Mouse (Mus musculus) embryonic facial prominence, embryonic 15.5 days (tissue): ENCODE measurements around the gene Ccnyl1. TPM values are rescaled to one million over a fixed set of nuclear protein-coding genes. Genes with fewer than 3 reads are reported as not detected.

Source experiments
- ATAC-seq: fragments of 200-750 bp; cut with Nextera tagmentation; 2 replicates; pipeline ENCODE4 v1.8.0; 2017; ENCODE audit warnings: low read depth, moderate TSS enrichment; ENCODE audit not compliant: insufficient number of reproducible peaks, low FRiP score, low TSS enrichment
- H3K27ac ChIP-seq: fragments of 300-500 bp; sonication (generic); replicated peaks from 2 replicates; pipeline ENCODE4 v1.5.1; 2015; ENCODE audit warnings: mild to moderate bottlenecking, inconsistent platforms
- H3K27me3 ChIP-seq: fragments of 300-500 bp; sonication (generic); 2 replicates; pipeline ENCODE4 v1.6.1; 2015; ENCODE audit warnings: inconsistent platforms
- H3K36me3 ChIP-seq: fragments of 300-500 bp; sonication (generic); 2 replicates; pipeline ENCODE4 v1.6.1; 2015; ENCODE audit warnings: mild to moderate bottlenecking, inconsistent platforms
- H3K4me1 ChIP-seq: fragments of 300-500 bp; sonication (generic); 2 replicates; pipeline ENCODE4 v1.6.1; 2015; ENCODE audit warnings: inconsistent platforms
- H3K4me2 ChIP-seq: fragments of 300-500 bp; sonication (generic); replicated peaks from 2 replicates; pipeline ENCODE4 v1.6.1; 2015; ENCODE audit warnings: mild to moderate bottlenecking, inconsistent platforms
- H3K4me3 ChIP-seq: fragments of 300-500 bp; sonication (generic); replicated peaks from 2 replicates; pipeline ENCODE4 v1.5.1; 2015; ENCODE audit warnings: mild to moderate bottlenecking, inconsistent platforms
- H3K9ac ChIP-seq: fragments of 300-500 bp; sonication (generic); 2 replicates; pipeline ENCODE4 v1.6.1; 2015; ENCODE audit warnings: inconsistent platforms
- H3K9me3 ChIP-seq: fragments of 300-500 bp; sonication (generic); replicated peaks from 2 replicates; pipeline ENCODE4 v1.6.1; 2016; ENCODE audit warnings: inconsistent platforms
- WGBS: fragments of 180-500 bp; shearing (Covaris S2); methylation state at CpG from one replicate; pipeline ENCODE4 v1.1.7; 2015; 5-methylcytosine and 5-hydroxymethylcytosine counted together
- polyA plus RNA-seq: library from polyadenylated mRNA; unstranded; fragments of >200 nt; fragmentation: Nextera tagmentation; extraction: Ambion mirVana; gene quantifications from 2 replicates; pipeline ENCODE4 v1.2.1, GENCODE M21; 2015

Gene Ccnyl1
- polyA plus RNA-seq, 1 experiment from 2014 or later, result 4.7 TPM

DNA sequence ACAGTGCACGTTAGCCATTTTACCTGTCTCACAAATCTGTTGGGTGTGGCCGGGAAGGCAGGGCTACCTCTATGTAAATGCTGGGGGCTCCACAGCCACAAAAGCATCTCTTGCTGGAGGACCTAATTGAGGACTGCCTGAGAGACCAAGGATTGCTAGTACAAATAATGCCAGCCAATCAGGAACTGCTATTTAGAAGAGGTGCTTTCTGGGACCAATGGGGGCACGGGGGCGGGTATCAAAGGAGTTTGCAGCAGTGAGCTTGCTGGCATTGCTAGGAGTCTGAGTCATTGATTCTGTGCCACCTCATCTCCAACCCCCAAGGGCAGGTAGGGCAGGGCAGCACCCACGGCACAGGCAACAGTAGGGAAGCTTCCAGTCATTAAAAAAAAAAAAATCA lies 16.3 kb upstream of the Ccnyl1 start:
- no peak overlapping the region for H3K27ac ChIP-seq
- H3K9me3 ChIP-seq, result no peaks in the 10 kb centered on the region
- no peak overlapping the region for H3K9ac ChIP-seq
- H3K4me2 ChIP-seq, result no peak overlapping the region
- H3K4me1 ChIP-seq, result no peaks in the 10 kb centered on the region
- no peaks in the 10 kb centered on the region for H3K27me3 ChIP-seq
- WGBS, result 90% methylated on average over 5 of the region's 5 CpGs
- ATAC-seq, result no peak
- H3K36me3 ChIP-seq, result no peaks in the 10 kb centered on the region
- H3K4me3 ChIP-seq, result no peak overlapping the region

DNA sequence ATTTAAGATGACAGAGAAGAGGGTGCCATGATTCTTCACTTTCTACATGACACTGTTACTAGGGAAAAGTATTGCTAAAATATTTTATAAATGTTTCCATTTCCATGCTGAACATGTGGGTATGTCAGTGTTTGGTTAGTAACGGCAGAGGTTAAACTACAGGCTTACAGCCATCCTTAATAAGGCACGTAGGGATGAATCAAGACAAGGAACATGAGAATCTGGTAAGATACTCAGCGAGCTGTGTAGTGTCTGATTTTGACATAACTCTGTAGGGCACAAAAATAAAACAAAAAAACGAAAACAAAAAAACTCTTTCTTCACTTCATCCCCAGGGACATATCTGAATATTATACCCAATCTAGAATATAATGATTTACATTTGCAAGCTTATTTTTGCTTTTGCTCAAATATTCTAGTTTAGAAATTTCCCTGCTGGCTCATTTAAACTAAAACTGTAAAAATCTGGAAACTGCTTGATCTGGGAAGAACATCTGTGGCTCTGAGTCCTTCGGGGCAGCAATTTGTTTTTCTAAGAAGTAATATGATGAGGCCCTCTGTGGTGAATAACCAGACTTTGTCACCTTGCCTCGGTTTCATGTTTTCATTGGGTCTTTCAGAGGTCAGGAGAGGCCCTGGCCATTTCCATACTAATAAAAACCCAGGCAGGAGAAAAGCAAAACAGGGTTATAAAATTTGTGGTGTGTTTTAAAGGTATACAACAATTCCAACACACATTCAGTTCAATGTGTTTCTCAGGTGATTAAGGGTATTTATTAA lies 14.0 kb upstream of the Ccnyl1 start:
- no peak for ATAC-seq

DNA sequence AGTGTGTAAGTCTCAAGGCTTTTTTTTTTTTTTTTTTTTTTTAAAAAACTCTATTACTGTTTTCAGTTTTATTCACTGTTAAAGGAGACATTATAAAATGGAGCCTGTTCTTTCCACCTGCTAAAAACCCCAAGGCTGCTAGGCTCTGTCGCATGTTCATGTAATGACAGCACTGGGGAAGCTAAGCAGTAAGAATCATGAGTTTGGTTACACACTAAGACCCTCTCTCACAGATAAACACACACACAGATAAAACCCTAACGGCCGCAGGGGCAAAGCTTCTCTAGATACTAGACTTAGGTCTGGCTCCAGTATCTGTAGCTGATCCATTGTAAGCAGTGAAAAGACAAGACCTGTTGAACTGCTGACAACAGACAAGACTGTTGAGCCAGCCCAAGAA lies 8.8 kb upstream of the Ccnyl1 start:
- 91% methylated on average over 3 of the region's 3 CpGs for WGBS
- no peaks in the 10 kb centered on the region for H3K9me3 ChIP-seq
- H3K4me1 ChIP-seq, result no peaks in the 10 kb centered on the region
- ATAC-seq, result no peak
- H3K27me3 ChIP-seq, result no peaks in the 10 kb centered on the region
- no peak overlapping the region for H3K4me3 ChIP-seq
- no peak overlapping the region for H3K4me2 ChIP-seq
- no peak overlapping the region for H3K27ac ChIP-seq
- H3K9ac ChIP-seq, result no peak overlapping the region
- H3K36me3 ChIP-seq, result no peaks in the 10 kb centered on the region

More for the DNA sequence above, 14.0 kb upstream of the Ccnyl1 start:
- H3K27me3 ChIP-seq, result no peaks in the 10 kb centered on the region
- H3K27ac ChIP-seq, result no peak overlapping the region
- no peaks in the 10 kb centered on the region for H3K4me1 ChIP-seq
- no peak overlapping the region for H3K9ac ChIP-seq
- 30% methylated on average over 6 of the region's 6 CpGs for WGBS
- no peak overlapping the region for H3K4me3 ChIP-seq
- no peaks in the 10 kb centered on the region for H3K9me3 ChIP-seq
- H3K36me3 ChIP-seq, result no peaks in the 10 kb centered on the region
- no peak overlapping the region for H3K4me2 ChIP-seq

DNA sequence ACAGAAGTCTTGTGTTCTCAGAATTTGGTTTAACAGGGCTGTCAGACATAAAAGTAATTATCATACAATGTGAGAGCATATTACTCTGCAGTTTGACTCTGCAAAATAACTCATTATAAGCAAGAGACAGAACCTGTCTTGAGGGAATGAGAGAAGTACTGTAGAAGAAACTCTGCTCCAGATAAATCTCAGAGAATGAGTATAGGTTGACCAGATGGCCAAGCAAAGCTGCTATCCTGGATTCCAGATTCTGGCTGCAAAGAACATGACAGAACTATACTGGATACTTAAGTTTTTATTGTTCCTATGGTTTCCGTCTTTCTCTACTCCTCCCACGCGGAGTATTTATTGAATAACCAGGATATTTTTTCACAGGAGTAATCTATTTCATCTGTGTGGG lies 7.2 kb upstream of the Ccnyl1 start:
- 90% methylated on average over 3 of the region's 3 CpGs for WGBS
- Histone ChIP-seq H3K4me1 (no peaks in the 10 kb centered on the region), H3K9me3 (no peaks in the 10 kb centered on the region), H3K36me3 (no peaks in the 10 kb centered on the region), H3K4me2 (no peak overlapping the region), H3K4me3 (no peak overlapping the region), H3K27ac (no peak overlapping the region), H3K27me3 (no peaks in the 10 kb centered on the region), H3K9ac (no peak overlapping the region)
- ATAC-seq, result no peak

DNA sequence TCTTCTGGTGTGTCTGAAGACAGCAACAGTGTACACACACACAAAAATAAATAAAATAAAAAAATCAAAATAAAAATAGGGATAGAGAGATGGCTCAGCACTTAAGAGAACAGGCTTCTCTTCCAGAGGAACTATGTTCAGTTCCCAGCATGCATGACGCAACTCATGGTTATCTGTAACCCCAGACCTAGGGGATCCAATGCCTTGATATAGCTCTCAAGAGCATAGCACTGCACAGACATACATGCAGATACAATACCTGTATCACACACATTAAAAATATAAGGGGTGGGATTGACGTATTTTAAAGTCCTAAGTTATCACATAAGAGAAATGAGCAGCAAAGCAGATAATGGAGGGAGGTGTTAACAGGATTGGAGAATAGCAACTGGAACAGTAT lies 5.8 kb upstream of the Ccnyl1 start:
- Histone ChIP-seq H3K27me3 (no peaks in the 10 kb centered on the region), H3K36me3 (no peaks in the 10 kb centered on the region), H3K4me1 (0 out of 2 replicates have a peak, but pooled peaks cover under 1% of the 10 kb centered on the region), H3K9me3 (no peaks in the 10 kb centered on the region), H3K4me2 (no peak overlapping the region), H3K27ac (no peak overlapping the region), H3K9ac (no peak overlapping the region), H3K4me3 (no peak overlapping the region)
- 95% methylated on average over 2 of the region's 2 CpGs for WGBS
- ATAC-seq, result no peak

DNA sequence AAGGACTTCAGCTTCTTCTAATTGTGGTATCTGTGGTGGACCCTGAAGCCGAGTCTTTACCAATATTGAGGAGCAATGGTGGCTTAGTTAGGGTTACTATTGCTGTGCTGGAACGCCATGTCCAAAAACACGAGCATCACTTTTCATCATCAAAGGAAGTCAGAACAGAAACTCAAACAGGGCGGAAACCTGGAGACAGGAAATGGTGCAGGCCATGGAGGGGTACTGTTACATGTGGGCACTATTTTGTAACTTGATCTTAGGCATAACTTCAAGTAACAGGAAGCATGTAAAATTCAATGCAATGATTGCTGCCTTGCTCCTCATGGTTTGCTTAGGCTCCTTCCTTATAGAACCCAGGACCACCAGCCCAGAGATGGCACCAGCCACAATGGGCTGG lies 2.2 kb upstream of the Ccnyl1 start:
- H3K27me3 ChIP-seq, result no peaks in the 10 kb centered on the region
- ATAC-seq, result no peak
- H3K4me1 ChIP-seq, result peaks cover 12% of the 10 kb centered on the region
- WGBS, result 52% methylated on average over 4 of the region's 4 CpGs
- no peak overlapping the region for H3K27ac ChIP-seq
- no peaks in the 10 kb centered on the region for H3K36me3 ChIP-seq
- no peak overlapping the region for H3K4me2 ChIP-seq
- no peak overlapping the region for H3K9ac ChIP-seq
- no peaks in the 10 kb centered on the region for H3K9me3 ChIP-seq
- no peak overlapping the region for H3K4me3 ChIP-seq

DNA sequence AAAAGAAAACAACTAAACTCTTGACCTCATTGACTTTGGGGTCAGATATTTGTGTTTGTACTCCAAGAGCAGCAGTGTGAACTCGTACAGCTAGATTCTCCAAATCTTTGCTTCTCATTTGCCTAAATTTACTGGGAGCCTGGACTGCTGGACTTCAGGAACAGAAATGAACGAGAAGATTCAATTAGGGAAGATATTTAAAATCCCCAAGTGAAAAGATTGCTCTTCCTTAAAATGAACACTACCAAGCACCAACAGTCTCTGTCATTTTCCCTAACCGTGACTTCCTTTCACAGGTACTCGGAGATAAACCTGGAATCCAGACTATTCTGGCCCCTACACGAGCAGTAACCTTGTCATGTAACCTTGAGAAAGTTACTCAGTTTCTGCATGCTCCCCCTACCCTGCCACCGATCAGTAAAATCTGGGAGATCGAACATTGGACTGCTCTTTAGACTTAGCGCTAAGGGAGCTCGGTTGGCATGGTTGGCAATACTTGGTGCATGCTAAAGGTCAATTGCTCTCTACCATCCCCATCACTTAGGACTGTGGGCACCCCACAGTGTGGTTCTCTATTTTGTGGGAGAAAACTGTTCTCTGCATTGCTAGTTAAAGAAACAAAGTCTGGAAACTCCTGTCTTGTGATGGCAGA lies 568 bp upstream of the Ccnyl1 start:
- H3K4me1 ChIP-seq, result peaks cover 13% of the 10 kb centered on the region

DNA sequence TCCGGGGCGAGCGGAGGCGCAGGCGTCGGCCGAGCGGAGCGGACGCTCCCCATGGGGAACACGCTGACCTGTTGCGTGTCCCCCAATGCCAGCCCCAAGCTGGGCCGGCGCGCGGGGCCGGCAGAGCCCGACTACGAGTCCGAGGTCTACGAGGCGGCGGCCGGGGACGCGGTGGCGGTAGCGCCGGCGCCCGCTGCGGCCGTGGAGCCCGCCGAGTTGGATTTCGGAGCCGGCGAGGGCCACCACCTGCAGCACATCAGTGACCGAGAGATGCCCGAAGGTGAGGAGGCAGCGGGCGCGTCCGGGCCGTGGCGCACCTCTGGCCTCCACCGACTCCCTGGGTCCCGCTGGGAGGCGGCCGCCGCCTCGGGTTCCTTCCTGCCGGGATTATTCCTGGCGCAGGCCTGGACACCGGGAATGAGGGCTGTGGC lies 881 bp downstream of the Ccnyl1 start:
- H3K27me3 ChIP-seq, result no peaks in the 10 kb centered on the region
- H3K9ac ChIP-seq, result peak overlapping the region; percentile 83
- H3K4me3 ChIP-seq, result peak overlapping the region; percentile 85
- peak overlapping the region; percentile 85 for H3K4me2 ChIP-seq
- H3K4me1 ChIP-seq, result peaks cover 13% of the 10 kb centered on the region
- no peaks in the 10 kb centered on the region for H3K9me3 ChIP-seq
- WGBS, result 0% methylated on average over 40 of the region's 55 CpGs
- H3K36me3 ChIP-seq, result no peaks in the 10 kb centered on the region
- no peak overlapping the region; the same call in 1 of the 2 replicates for H3K27ac ChIP-seq
- peak; percentile 8; the same call in 1 of the 2 replicates for ATAC-seq

More for the DNA sequence above, 568 bp upstream of the Ccnyl1 start:
- ATAC-seq, result no peak
- no peaks in the 10 kb centered on the region for H3K27me3 ChIP-seq
- no peaks in the 10 kb centered on the region for H3K9me3 ChIP-seq
- peak overlapping the region; percentile 39; the same call in 1 of the 2 replicates for H3K9ac ChIP-seq
- H3K4me2 ChIP-seq, result peak overlapping the region; percentile 90
- no peaks in the 10 kb centered on the region for H3K36me3 ChIP-seq
- peak overlapping the region; percentile 60; the same call in 1 of the 2 replicates for H3K27ac ChIP-seq
- H3K4me3 ChIP-seq, result peak overlapping the region; percentile 85
- 23% methylated on average over 9 of the region's 9 CpGs for WGBS

DNA sequence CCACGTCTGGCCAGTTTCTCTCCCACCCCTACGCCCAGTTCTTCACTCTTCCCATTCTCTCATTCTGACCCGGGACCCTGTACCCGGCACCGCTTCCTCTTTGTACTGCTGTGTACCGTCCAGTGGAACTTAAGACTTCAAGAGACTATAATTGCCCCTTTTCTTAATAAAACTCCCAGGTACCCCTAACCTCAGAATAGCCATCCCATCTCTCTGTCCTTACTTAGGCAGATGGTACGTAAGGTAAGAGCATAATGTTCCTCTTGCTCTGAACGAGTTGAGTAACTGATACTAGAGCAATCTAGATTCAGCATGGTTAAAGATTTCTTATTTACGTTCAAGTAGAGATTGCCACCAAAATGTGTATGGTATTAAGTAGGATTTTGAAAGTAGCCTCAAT lies 1.3 kb downstream of the Ccnyl1 start:
- H3K36me3 ChIP-seq, result no peaks in the 10 kb centered on the region
- H3K9ac ChIP-seq, result peak overlapping the region; percentile 83
- no peaks in the 10 kb centered on the region for H3K9me3 ChIP-seq
- no peak for ATAC-seq
- peaks cover 13% of the 10 kb centered on the region for H3K4me1 ChIP-seq
- H3K27me3 ChIP-seq, result no peaks in the 10 kb centered on the region
- H3K4me3 ChIP-seq, result peak overlapping the region; percentile 85
- peak overlapping the region; percentile 85 for H3K4me2 ChIP-seq
- H3K27ac ChIP-seq, result no peak overlapping the region
- 1% methylated on average over 9 of the region's 9 CpGs for WGBS

DNA sequence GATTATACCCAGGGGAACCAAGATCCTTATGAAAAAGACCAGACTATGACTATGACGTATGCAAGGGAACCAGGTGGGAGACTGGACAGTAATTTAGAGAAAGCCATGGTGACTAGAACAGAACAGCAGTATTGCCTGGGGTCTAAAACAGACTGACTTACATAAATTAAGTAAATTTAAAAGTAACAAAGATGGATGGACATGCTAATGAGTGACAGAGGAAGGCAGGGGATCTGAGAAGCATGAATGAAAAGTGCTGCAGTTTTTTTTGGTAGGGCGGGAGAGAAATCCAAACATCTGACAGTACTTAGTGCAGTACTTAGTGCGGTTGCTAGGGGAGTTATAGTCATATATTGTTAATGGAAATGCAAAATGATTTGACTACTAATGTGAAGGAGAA lies 4.9 kb downstream of the Ccnyl1 start:
- H3K4me2 ChIP-seq, result no peak overlapping the region
- 68% methylated on average over 3 of the region's 3 CpGs for WGBS

DNA sequence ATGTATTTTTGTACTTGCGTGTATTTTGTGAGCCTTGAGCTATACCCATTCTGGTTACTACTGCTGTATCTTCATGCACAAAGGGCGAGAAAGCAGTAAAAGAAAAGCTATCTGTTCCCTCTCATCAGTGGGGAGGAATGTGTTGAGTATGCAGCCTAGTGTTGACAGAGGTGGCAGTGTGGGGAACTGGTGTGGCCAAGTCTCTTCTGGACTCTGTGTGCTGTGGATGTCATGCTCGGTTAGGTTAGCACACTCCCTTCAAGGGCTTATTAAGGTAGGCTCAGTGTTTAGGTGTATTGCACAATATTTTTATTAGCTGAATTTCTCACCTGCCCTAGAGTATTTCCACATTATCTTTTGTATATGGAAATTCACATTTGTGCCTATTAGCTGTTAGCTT lies 11.5 kb downstream of the Ccnyl1 start:
- Histone ChIP-seq H3K4me1 (no peaks in the 10 kb centered on the region), H3K9me3 (no peaks in the 10 kb centered on the region), H3K36me3 (peaks cover 10% of the 10 kb centered on the region; the same call in 1 of the 2 replicates), H3K27ac (no peak overlapping the region), H3K27me3 (no peaks in the 10 kb centered on the region), H3K4me2 (no peak overlapping the region), H3K4me3 (no peak overlapping the region), H3K9ac (no peak overlapping the region)
- WGBS, result 78% methylated on average over 3 of the region's 3 CpGs
- ATAC-seq, result no peak

More for the DNA sequence above, 4.9 kb downstream of the Ccnyl1 start:
- Histone ChIP-seq H3K4me3 (no peak overlapping the region), H3K4me1 (0 out of 2 replicates have a peak, but pooled peaks cover 5% of the 10 kb centered on the region), H3K9ac (no peak overlapping the region), H3K27ac (no peak overlapping the region), H3K36me3 (no peaks in the 10 kb centered on the region), H3K27me3 (no peaks in the 10 kb centered on the region), H3K9me3 (no peaks in the 10 kb centered on the region)
- ATAC-seq, result no peak
